Mouse (Mus musculus) olfactory bulb, adult 2 months (tissue): ENCODE results near the gene Galr2.

Experiments used
- CTCF ChIP-seq: fragments of 200-500 bp; IDR thresholded peaks from 2 replicates; pipeline ENCODE4 v1.5.1; 2012; ENCODE audit warnings: low read depth, mild to moderate bottlenecking, low read length, moderate library complexity; ENCODE audit not compliant: insufficient read depth
- POLR2A ChIP-seq: fragments of 200-500 bp; IDR thresholded peaks from 2 replicates; pipeline ENCODE4 v1.6.1; 2012; ENCODE audit warnings: mild to moderate bottlenecking, low read depth, low read length, moderate library complexity; ENCODE audit not compliant: insufficient read depth

DNA sequence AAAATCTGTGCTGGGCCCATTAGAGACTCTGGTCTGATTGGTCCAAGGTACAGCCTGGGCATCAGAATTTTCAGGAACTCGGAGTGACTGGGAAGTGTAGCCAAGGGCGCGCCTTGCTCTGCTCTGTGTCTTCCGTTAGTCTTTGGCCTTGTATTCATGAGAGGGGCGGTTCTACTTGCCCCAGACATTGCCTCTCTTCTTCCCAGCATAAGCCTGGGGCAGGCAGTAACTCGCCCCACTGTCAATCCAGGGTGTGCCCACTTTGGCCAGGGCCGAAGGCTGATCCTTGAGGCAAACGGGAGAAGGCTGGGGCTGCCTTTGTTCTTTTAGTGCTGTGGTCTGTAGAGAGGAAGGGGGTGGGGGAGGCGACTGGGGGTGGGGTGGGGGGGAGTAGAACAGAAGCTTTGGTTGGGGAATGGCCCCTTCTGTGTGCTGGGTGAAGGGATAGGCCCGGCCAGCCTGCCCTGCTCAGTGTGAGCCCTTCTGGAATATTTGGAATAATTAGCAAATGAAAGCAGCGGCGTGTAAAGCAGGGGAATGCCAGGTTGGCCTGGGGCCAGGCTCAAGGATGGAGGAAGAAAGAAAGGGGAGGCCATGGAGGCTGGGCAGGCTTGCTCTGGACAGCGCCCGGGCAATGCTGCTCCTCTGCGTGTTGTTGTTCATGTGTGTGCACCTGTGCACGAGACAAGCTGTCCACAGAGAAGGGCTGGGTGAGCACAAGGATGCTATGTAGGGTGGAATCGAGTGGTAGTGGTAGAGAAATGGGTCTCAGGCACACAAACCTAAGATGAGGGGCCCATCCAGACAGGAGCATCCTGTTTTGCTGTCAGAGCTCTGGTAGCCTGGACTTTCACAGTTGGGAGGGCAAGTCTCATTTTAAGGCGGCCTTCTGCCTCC, 48.8 kb downstream of the Galr2 start:
- TF ChIP-seq CTCF (no peak), POLR2A (no peak)
